9 mouse cellular contexts compared by ENCODE assay signal in the genomic region with DNA sequence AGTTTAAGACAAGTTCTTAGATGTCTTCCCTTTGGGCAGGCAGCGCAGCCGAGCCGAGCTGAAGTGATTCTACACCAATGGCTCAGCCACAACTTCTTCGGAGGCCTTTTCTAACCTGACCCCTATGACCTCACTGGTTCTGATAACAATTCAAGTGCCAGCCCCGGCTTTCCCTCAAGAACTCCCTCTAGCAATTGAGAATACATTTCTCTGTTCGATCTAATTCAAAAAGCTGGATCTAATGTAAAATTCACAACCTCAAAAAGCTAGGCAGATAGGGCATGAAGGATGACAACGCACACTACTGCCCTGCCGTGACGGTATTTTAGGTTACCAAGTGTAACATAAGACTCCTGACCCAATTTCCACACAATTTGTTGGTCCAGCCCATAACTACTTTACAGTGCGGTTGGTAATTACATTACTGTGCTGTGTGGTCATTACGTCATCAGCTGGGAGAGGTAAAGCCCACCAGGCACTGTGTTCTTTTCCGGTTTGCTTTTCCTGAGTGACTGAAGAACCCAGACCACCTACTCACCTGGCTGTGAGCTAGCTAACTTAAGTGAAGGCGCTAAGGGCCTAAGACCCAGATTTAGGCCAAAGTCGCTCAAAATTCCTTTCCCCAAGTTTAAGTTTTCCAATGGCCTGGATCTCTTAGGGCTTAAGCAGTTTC. TPM values are rescaled to one million over a fixed set of nuclear protein-coding genes. Genes with fewer than 3 reads are reported as not detected.
DNase-seq lines count a peak whose midpoint lies in the region; ATAC-seq lines count a peak whose summit lies in the region.
"Had no signal": no experiment of that assay in that cellular context is flagged by ENCODE, and none has a peak within 500 bp of the region (broad histone marks: within the 10 kb centered on the region; RNA-seq: fewer than 3 reads in every experiment).

No protein-coding gene starts in this region.

- peaks cover 6% of the 10 kb centered on the region; the same call in 1 of the 2 replicates for H3K36me3 ChIP-seq in kidney, embryonic 14.5 days (ENCODE audit: control insufficient read depth, insufficient read depth, low read length)
- H3K36me3 ChIP-seq in embryonic facial prominence, embryonic 13.5 days = peaks cover 21% of the 10 kb centered on the region
- H3K36me3 ChIP-seq in intestine, embryonic 16.5 days (ENCODE audit: control insufficient read depth, insufficient read depth, low read length) = no peaks in the 10 kb centered on the region
- no peaks in the 10 kb centered on the region for H3K36me3 ChIP-seq in neural tube, embryonic 14.5 days (ENCODE audit: control insufficient read depth, insufficient read depth, low read length)

- no peak for DNase-seq in kidney, postnatal 4 days
- no peak for DNase-seq in frontal cortex, postnatal 14 days (ENCODE audit: low spot score in 2 of 2)
- no peak for DNase-seq in layer of hippocampus, adult 9-11 months
- DNase-seq in gastrocnemius, postnatal 36 days = no peak

- 34% methylated on average over 14 of the region's 14 CpGs for WGBS in kidney, embryonic 14.5 days
- WGBS in embryonic facial prominence, embryonic 13.5 days = 22% methylated on average over 14 of the region's 14 CpGs
- 45% methylated on average over 14 of the region's 14 CpGs for WGBS in intestine, embryonic 16.5 days
- 48% methylated on average over 14 of the region's 14 CpGs for WGBS in neural tube, embryonic 14.5 days

- no peak for ATAC-seq in kidney, embryonic 14.5 days (ENCODE audit: low FRiP score, low TSS enrichment)
- ATAC-seq in embryonic facial prominence, embryonic 13.5 days (ENCODE audit: insufficient number of reproducible peaks, insufficient read depth, low FRiP score, low TSS enrichment, low read depth) = no peak
- ATAC-seq in intestine, embryonic 16.5 days = no peak
- ATAC-seq in neural tube, embryonic 14.5 days (ENCODE audit: low read depth) = no peak

- no peak overlapping the region; the same call in 1 of the 2 replicates for H3K27ac ChIP-seq in kidney, embryonic 14.5 days (ENCODE audit: low read depth, low read length)
- peak overlapping the region; percentile 96 for H3K27ac ChIP-seq in embryonic facial prominence, embryonic 13.5 days
- no peak overlapping the region for H3K27ac ChIP-seq in intestine, embryonic 16.5 days (ENCODE audit: low read length)
- no peak overlapping the region for H3K27ac ChIP-seq in neural tube, embryonic 14.5 days (ENCODE audit: low read depth, low read length)

- H3K4me3 ChIP-seq in kidney, embryonic 14.5 days (ENCODE audit: low read length) = peak overlapping the region; percentile 72
- H3K4me3 ChIP-seq in embryonic facial prominence, embryonic 13.5 days = peak overlapping the region; percentile 80
- H3K4me3 ChIP-seq in intestine, embryonic 16.5 days (ENCODE audit: low read length) = peak overlapping the region; percentile 82
- peak overlapping the region; percentile 70 for H3K4me3 ChIP-seq in neural tube, embryonic 14.5 days (ENCODE audit: low read depth, low read length)

- intact Hi-C loops in gastrocnemius, postnatal 36 days (cut with DNase I) = loop anchor here (2.0 to 5.0 kb wide), 2 partner anchors 62 to 103 kb away; no protein-coding TSS in a partner anchor

- H3K9ac ChIP-seq in kidney, embryonic 14.5 days (ENCODE audit: low read depth, low read length) = peak overlapping the region; percentile 72
- H3K9ac ChIP-seq in embryonic facial prominence, embryonic 13.5 days = peak overlapping the region; percentile 85
- peak overlapping the region; percentile 84 for H3K9ac ChIP-seq in intestine, embryonic 16.5 days (ENCODE audit: low read depth, low read length)
- H3K9ac ChIP-seq in neural tube, embryonic 14.5 days (replicated peaks; ENCODE audit: low read depth, low read length) = no peak overlapping the region; the same call in 1 of the 2 replicates

- H3K4me1 ChIP-seq in kidney, embryonic 14.5 days (ENCODE audit: control insufficient read depth, insufficient read depth, low read length) = peaks cover 16% of the 10 kb centered on the region
- H3K4me1 ChIP-seq in embryonic facial prominence, embryonic 13.5 days = peaks cover 39% of the 10 kb centered on the region
- peaks cover 5% of the 10 kb centered on the region; the same call in 1 of the 2 replicates for H3K4me1 ChIP-seq in intestine, embryonic 16.5 days (ENCODE audit: control insufficient read depth, insufficient read depth, low read length)
- H3K4me1 ChIP-seq in neural tube, embryonic 14.5 days (ENCODE audit: control insufficient read depth, insufficient read depth, low read length) = no peaks in the 10 kb centered on the region

- H3K27me3 ChIP-seq in kidney, embryonic 14.5 days (ENCODE audit: control insufficient read depth, insufficient read depth, low read length) = no peaks in the 10 kb centered on the region
- no peaks in the 10 kb centered on the region for H3K27me3 ChIP-seq in embryonic facial prominence, embryonic 13.5 days
- no peaks in the 10 kb centered on the region for H3K27me3 ChIP-seq in intestine, embryonic 16.5 days (replicated peaks; ENCODE audit: control insufficient read depth, insufficient read depth, low read length)
- no peaks in the 10 kb centered on the region; the same call in 1 of the 2 replicates for H3K27me3 ChIP-seq in neural tube, embryonic 14.5 days (ENCODE audit: control insufficient read depth, insufficient read depth, low read length)

- no peaks in the 10 kb centered on the region for H3K9me3 ChIP-seq in kidney, embryonic 14.5 days (ENCODE audit: control insufficient read depth, low read length)
- H3K9me3 ChIP-seq in embryonic facial prominence, embryonic 13.5 days = 0 out of 2 replicates have a peak, but pooled peaks cover 8% of the 10 kb centered on the region
- H3K9me3 ChIP-seq in intestine, embryonic 16.5 days (ENCODE audit: control insufficient read depth, low read length) = no peaks in the 10 kb centered on the region
- no peaks in the 10 kb centered on the region for H3K9me3 ChIP-seq in neural tube, embryonic 14.5 days (ENCODE audit: control insufficient read depth, low read length)

- peak overlapping the region; percentile 77 for H3K4me2 ChIP-seq in kidney, embryonic 14.5 days (replicated peaks; ENCODE audit: low read depth, low read length)
- H3K4me2 ChIP-seq in embryonic facial prominence, embryonic 13.5 days = peak overlapping the region; percentile 82
- H3K4me2 ChIP-seq in intestine, embryonic 16.5 days (ENCODE audit: low read depth, low read length) = peak overlapping the region; percentile 88
- H3K4me2 ChIP-seq in neural tube, embryonic 14.5 days (ENCODE audit: low read depth, low read length) = peak overlapping the region; percentile 98

RNA-seq across cellular contexts. Expression of gene Wwtr1, which starts 1.7 kb away (rescaled TPM):
- polyA plus RNA-seq in kidney, embryonic 14.5 days (2014; fragmentation: Nextera tagmentation; extraction: Ambion mirVana) = 17.7 and 20.7 TPM in 2 replicates
- 23.8 and 26.1 TPM in 2 replicates for polyA plus RNA-seq in embryonic facial prominence, embryonic 13.5 days (2015; fragmentation: Nextera tagmentation; extraction: Ambion mirVana)
- 13.1 and 13.5 TPM in 2 replicates for polyA plus RNA-seq in intestine, embryonic 16.5 days (2015; fragmentation: Nextera tagmentation; extraction: Ambion mirVana)
- polyA plus RNA-seq in neural tube, embryonic 14.5 days (2014; fragmentation: Nextera tagmentation; extraction: Ambion mirVana) = 6.6 and 9.4 TPM in 2 replicates
- 10 to 100 TPM; 22.9 to 25.2 TPM for total RNA-seq in gastrocnemius, postnatal 36 days (2021)
- total RNA-seq: MEL had no signal
